Mouse (Mus musculus) spleen, adult 18-20 months (tissue): ENCODE results near the gene Gm27029.
"Not testable (repeated sequence)": the region's sequence is repeated elsewhere in the genome, so short reads cannot be mapped to it uniquely, and the experiment has no call there.

ENCODE experiments used
- DNase-seq, 2 experiments: peaks; one replicate each; pipeline ENCODE4 v3.0.0; 2022; ENCODE audit warnings: mixed read lengths in 2 of 2

Gene Gm27029

GRCm38 (mm10) chr11:101418991-101419390 is 5.6 kb downstream of the Gm27029 start:
- no peak for DNase-seq

DNA sequence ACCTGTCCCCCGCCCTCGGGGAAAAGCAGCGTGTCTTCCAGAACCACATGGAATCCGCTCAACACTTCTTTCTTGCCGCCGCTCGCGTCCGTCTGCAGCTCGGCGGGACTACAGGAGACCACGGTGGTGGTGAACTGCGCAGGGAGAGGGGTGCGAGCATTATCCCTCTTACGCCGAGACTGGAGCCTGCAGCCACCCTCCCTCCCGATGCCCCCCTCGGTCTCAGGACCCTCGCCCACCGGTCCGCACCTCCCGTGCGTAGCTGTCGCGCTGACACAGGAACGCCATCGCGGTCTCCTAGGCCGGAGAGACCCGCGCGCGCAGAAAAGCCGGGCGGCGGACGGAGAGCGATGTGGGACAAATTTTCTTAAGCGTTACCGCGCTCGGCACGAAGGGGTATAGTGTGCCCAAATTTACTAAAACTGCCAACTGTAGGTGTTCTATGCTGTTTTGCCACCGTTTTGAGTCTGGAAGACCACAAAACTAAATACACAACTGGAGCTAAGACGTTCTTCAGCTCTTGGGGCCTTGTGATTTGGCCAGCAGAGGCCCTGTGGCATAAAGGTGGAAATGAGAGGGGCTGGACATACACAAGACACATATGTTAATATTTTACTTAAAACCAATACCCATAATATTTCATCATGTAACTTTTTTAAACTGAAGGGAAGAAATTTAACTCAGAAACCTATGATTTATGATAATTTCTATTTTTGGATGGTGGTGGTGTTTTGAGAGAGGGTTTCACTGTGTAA is 7.3 kb downstream of the Gm27029 start, which contains the start of gene Aarsd1:
TSS of gene Aarsd1 (minus strand) at position 515 of the 755 bp plus-strand sequence.
- DNase-seq: peak; percentile 72 to 89

- DNase-seq: no peak
Observed at GRCm38 (mm10) chr11:101416433-101417100, 8.0 kb downstream of the Gm27029 start.

DNA sequence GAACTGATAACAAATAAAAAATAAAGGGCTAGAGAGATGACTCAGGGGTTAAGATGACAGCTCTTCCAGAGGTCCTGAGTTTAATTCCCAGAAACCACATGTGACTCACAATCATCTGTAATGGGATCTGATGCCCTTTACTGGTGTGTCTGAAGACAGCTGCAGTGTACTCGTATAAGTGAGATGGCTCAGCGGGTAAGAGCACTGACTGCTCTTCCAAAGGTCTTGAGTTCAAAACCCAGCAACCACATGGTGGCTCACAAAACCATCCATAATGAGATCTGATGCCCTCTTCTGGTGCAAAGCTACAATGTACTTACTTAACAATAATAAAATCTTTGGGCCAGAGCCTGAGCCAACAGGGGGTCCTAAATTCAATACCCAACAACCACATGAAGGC is 9.3 kb downstream of the Gm27029 start:
- no peak for DNase-seq

- DNase-seq: peak in 1 of 2 experiments; percentile 40
Observed at GRCm38 (mm10) chr11:101395110-101395509, 29.5 kb downstream of the Gm27029 start.

- no peak for DNase-seq
Observed at GRCm38 (mm10) chr11:101381817-101382216, 42.8 kb downstream of the Gm27029 start.

DNA sequence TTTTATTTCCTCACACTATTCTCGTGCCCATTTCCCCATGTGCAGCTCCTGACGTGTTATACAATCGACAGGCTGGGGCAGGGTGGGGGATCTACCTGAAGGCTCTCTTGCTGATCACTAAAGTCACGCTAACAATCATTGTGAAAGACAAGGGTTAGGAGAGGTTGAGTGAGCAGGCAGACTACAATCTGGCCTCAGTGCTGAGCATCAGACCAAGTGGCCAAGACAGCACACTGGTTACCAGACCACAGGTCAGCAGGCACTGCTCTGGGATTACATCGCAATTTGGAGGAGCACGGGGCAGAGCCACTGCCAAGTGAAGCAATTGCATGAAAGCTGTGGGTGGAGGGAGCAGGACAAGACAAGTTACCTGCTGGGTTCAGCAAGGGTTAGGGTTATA is 45.7 kb downstream of the Gm27029 start:
- no peak for DNase-seq

DNA sequence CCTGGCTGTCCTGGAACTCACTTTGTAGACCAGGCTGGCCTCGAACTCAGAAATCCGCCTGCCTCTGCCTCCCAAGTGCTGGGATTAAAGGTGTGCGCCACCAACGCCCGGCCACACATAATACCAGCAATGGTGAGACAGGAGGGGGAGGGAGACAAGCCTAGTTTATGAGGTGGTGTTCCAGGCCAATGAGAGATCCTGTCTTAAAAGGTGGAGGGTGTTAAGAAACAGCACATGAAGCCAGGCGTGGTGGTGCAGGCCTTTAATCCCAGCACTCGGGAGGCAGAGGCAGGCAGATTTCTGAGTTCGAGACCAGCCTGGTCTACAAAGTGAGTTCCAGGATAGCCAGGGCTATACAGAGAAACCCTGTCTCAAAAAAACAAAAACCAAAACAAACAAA is 46.4 kb downstream of the Gm27029 start:
- not testable (repeated sequence) for DNase-seq

DNA sequence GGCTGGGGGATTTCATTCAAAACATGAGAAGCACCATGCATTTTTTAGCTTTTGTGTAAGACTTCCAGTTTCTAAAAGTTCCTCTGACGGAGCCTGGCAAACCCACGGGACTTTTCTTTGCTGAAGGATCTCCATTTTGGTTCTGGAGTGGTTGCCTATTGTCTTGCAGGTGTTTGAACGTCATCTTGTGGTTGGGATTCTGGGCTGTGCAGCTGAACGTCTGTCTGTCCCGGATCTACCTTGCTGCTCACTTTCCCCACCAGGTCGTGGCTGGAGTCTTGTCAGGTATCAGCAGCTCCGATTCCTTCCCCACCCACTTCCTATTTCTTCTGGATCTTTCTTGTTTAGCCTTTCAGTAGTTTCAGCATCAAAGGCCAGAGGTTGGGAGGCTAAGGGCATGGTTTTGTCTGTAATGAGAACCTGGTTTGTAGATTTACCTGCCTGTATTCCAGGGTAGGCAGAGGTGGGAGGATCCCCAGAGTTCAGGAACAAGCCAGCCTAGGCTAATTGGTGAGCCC is 50.1 kb downstream of the Gm27029 start:
- no peak for DNase-seq

DNA sequence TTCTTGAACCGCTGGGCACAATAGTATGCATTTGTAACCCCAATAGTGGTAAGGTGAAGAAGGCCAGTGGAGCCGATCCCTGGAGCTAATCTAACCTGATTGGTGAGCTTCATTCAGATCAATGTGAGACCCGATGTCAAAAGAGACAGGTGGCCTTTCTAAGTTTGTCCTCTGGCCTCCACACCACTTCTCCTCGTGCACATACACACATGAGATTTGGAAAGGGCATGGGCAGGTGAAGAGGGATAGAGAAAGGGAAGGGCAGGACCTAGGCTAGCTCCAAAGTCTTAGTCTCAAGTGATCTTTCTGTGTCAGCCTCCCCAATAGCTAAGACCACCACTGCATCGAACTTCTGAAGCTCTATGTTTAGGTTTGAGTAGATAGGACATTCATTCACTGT is 54.5 kb downstream of the Gm27029 start:
- DNase-seq: no peak

DNA sequence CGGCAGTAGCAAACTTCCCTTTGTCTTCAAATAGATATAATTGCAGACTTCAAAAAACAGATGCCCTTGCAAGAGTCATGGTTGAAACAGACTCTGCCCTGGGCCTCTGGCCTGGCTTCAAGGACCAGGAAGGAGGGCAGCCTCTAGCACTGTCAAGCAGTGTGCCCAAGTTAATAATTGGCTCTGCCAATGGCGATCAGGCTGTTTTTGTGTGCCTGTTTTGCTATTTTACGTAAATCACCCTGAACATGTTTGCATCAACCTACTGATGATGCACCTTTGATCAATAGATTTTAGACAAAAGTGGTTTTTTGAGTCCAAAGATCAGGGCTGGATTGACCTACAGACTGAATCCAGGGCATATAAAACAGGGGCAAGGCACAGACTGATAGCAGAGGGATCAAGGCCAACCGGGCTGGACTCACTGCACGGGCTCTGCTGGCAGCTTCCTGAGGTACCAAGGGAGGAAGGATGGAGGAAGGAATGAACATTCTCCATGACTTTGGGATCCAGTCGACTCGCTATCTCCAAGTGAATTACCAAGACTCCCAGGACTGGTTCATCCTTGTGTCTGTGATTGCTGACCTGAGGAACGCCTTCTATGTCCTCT is 57.2 kb downstream of the Gm27029 start, which contains the start of gene G6pc:
TSS of gene G6pc (plus strand) at position 236 of the 610 bp plus-strand sequence.
- no peak for DNase-seq

- no peak for DNase-seq
Observed at GRCm38 (mm10) chr11:101364531-101364931, 60.1 kb downstream of the Gm27029 start.

GRCm38 (mm10) chr11:101360651-101361113 is 63.9 kb downstream of the Gm27029 start:
- no peak for DNase-seq

- no peak for DNase-seq
Observed at GRCm38 (mm10) chr11:101359776-101360175, 64.8 kb downstream of the Gm27029 start.

DNA sequence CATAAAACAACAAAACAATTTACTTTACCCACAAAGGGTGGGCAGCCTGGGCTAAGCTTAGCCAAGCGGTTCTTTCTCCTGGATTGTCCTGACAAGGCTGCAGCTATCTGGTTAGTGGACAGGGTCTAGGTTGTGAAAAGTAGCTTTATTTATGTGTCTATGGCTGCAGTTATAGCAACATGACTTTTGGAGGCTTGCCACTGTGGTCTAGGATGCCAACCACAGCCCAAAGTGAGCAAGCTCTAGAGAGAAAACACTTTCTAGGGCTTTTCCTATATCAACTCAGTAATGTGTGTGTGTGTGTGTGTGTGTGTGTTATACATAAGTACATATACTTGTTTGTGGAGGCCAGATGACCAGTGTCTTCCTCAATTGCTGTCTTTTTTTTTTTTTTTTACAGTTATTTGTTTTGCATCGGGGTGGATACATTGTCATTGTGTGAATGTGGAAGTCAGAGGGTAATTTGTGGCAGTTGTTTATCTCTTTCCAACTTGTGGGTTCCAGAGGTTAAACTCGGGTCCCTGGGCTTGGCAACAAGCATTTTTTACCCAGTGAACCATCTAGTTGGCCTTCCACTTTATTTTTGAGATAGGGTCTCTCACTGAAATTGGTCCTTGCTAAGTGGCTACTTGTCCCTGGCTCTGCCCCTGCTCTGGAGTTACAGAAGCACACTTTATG is 67.0 kb downstream of the Gm27029 start:
- no peak for DNase-seq
